Comparison of ENCODE assay signal across 14 mouse cellular contexts in the genomic region with DNA sequence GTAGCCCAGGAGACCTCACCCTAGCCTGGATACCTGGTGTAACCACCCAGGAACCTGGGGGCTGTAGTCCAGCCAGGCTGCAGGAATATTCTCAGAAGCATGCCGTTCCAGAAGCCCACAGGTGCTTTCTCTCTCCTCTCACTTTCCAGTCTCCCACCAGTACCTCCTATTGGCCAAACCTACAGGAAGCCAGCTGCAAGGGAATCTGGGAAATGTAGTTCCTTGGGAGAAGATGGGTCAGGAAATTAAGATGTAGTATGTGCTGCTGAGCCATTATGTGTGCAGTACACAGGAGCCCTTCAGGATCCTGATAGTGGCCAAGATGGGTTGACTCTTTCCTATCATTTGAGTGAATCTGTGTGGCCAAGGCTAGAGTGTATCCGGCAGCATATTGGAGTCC.
DNase-seq lines count a peak whose midpoint lies in the region; ATAC-seq and TF ChIP-seq lines count a peak whose summit lies in the region.
"Had no signal": no experiment of that assay in that cellular context is flagged by ENCODE, and none has a peak within 500 bp of the region (broad histone marks: within the 10 kb centered on the region; RNA-seq: fewer than 3 reads in every experiment).

No protein-coding gene starts in this region.

- H3K36me3 ChIP-seq in forebrain, embryonic 14.5 days (ENCODE audit: control insufficient read depth, insufficient read depth, low read length), result no peaks in the 10 kb centered on the region
- no peaks in the 10 kb centered on the region for H3K36me3 ChIP-seq in forebrain, embryonic 11.5 days (ENCODE audit: control insufficient read depth, insufficient read depth, low read length)
- no peaks in the 10 kb centered on the region for H3K36me3 ChIP-seq in lung, embryonic 14.5 days (ENCODE audit: insufficient read depth)
- H3K36me3 ChIP-seq: limb, embryonic 15.5 days; neural tube, embryonic 12.5 days had no signal

- H3K27ac ChIP-seq in forebrain, embryonic 14.5 days (ENCODE audit: low read depth, low read length), result no peak overlapping the region
- H3K27ac ChIP-seq in forebrain, embryonic 11.5 days (ENCODE audit: low read depth, low read length), result no peak overlapping the region
- no peak overlapping the region for H3K27ac ChIP-seq in lung, embryonic 14.5 days (ENCODE audit: low read depth)
- H3K27ac ChIP-seq: limb, embryonic 15.5 days; neural tube, embryonic 12.5 days had no signal

- H3K9me3 ChIP-seq in forebrain, embryonic 14.5 days (replicated peaks; ENCODE audit: control insufficient read depth, low read length), result no peaks in the 10 kb centered on the region
- no peaks in the 10 kb centered on the region for H3K9me3 ChIP-seq in forebrain, embryonic 11.5 days (ENCODE audit: control insufficient read depth, low read length)
- no peaks in the 10 kb centered on the region for H3K9me3 ChIP-seq in lung, embryonic 14.5 days (ENCODE audit: low read depth, low read length)
- H3K9me3 ChIP-seq: limb, embryonic 15.5 days; megakaryocyte, embryonic 14.5 days; neural tube, embryonic 12.5 days had no signal

- H3K4me1 ChIP-seq in forebrain, embryonic 14.5 days (ENCODE audit: control insufficient read depth, insufficient read depth, low read length), result peaks cover 11% of the 10 kb centered on the region
- peaks cover 8% of the 10 kb centered on the region; the same call in 1 of the 2 replicates for H3K4me1 ChIP-seq in forebrain, embryonic 11.5 days (replicated peaks; ENCODE audit: control insufficient read depth, insufficient read depth, low read length)
- no peaks in the 10 kb centered on the region for H3K4me1 ChIP-seq in lung, embryonic 14.5 days (ENCODE audit: insufficient read depth)
- H3K4me1 ChIP-seq: limb, embryonic 15.5 days; megakaryocyte, embryonic 14.5 days had no signal

- no peak for ATAC-seq in forebrain, embryonic 14.5 days
- no peak for ATAC-seq in forebrain, embryonic 11.5 days (replicated peaks; ENCODE audit: low FRiP score)
- ATAC-seq in lung, embryonic 14.5 days (ENCODE audit: insufficient read depth), result no peak

- DNase-seq in forebrain, embryonic 14.5 days (ENCODE audit: low spot score), result peak; percentile 42
- no peak for DNase-seq in forebrain, embryonic 11.5 days (ENCODE audit: low spot score)
- peak; percentile 53 for DNase-seq in lung, embryonic 14.5 days
- DNase-seq in lung, adult 18-20 months, result no peak
- peak; percentile 53 for DNase-seq in thymus, postnatal 14 days
- no peak for DNase-seq in thymus, postnatal 36 days
- DNase-seq in heart, adult 18-20 months, result no peak
- DNase-seq: cerebellum, adult 11-12 months; heart, postnatal 14 days; kidney, adult 8-10 months had no signal

- no peak for TF ChIP-seq CTCF in lung, embryonic 14.5 days (IDR thresholded peaks at IDR 0.05; ENCODE audit: low read depth)

- no peak overlapping the region for H3K9ac ChIP-seq in forebrain, embryonic 14.5 days (ENCODE audit: low read length)
- no peak overlapping the region for H3K9ac ChIP-seq in forebrain, embryonic 11.5 days (ENCODE audit: low read length)
- H3K9ac ChIP-seq in lung, embryonic 14.5 days, result no peak overlapping the region
- H3K9ac ChIP-seq: limb, embryonic 15.5 days; neural tube, embryonic 12.5 days had no signal

- 70% methylated on average over 2 of the region's 2 CpGs for WGBS in forebrain, embryonic 14.5 days
- 67% methylated on average over 2 of the region's 2 CpGs for WGBS in forebrain, embryonic 11.5 days
- WGBS in lung, embryonic 14.5 days, result 53% methylated on average over 2 of the region's 2 CpGs

- H3K4me3 ChIP-seq in forebrain, embryonic 14.5 days (ENCODE audit: low read depth, low read length), result no peak overlapping the region
- no peak overlapping the region for H3K4me3 ChIP-seq in forebrain, embryonic 11.5 days (ENCODE audit: low read depth, low read length)
- H3K4me3 ChIP-seq in lung, embryonic 14.5 days (ENCODE audit: low read depth, low read length), result no peak overlapping the region
- H3K4me3 ChIP-seq: limb, embryonic 15.5 days; megakaryocyte, embryonic 14.5 days; neural tube, embryonic 12.5 days had no signal

- no peak overlapping the region for H3K4me2 ChIP-seq in forebrain, embryonic 14.5 days (ENCODE audit: low read length)
- H3K4me2 ChIP-seq in forebrain, embryonic 11.5 days (ENCODE audit: low read depth, low read length, severe bottlenecking), result no peak overlapping the region
- no peak overlapping the region for H3K4me2 ChIP-seq in lung, embryonic 14.5 days
- H3K4me2 ChIP-seq: heart, embryonic 11.5 days; limb, embryonic 15.5 days; neural tube, embryonic 12.5 days had no signal

- no peaks in the 10 kb centered on the region for H3K27me3 ChIP-seq in forebrain, embryonic 14.5 days (replicated peaks; ENCODE audit: control insufficient read depth, insufficient read depth, low read length)
- H3K27me3 ChIP-seq in forebrain, embryonic 11.5 days (ENCODE audit: control insufficient read depth, insufficient read depth, low read length), result no peaks in the 10 kb centered on the region
- peaks cover 7% of the 10 kb centered on the region; the same call in 1 of the 2 replicates for H3K27me3 ChIP-seq in lung, embryonic 14.5 days (ENCODE audit: insufficient read depth, low read length)

Comparison
In these comparisons a context has a peak if more than half of its experiments do, and no peak if none do; other contexts are left out.
1. DNase-seq: peak in forebrain, embryonic 14.5 days (single experiment), lung, embryonic 14.5 days (single experiment) and thymus, postnatal 14 days (single experiment); none in forebrain, embryonic 11.5 days (single experiment), lung, adult 18-20 months (0 of 2), thymus, postnatal 36 days (0 of 2) and heart, adult 18-20 months (0 of 2).